Mouse (Mus musculus) ovary, postnatal 36 days (tissue): Measurements from ENCODE around the gene Igfl3.

Experiments
- DNase-seq: peaks from one replicate; pipeline ENCODE4 v3.0.0; 2022; ENCODE audit warnings: low spot score, mixed read lengths

Igfl3 gene

DNA sequence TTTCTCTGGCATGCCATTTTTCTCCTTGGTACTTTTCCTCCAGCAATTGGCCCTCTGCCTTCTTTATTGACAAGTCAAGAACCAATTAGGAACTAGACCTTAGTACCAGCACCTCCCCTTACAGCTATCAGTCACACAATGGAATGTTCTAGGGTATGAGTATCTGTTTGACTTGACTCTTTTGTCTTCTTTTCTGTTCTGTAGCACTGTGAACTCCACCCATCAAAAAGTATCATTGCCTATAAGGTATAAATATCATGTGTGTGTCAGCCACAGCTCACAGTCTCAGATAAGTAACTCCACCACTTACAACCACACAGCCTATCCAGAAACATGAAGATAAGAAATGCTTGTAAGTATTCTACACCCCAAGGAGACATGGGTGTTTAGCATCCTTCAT, at the start of gene Igfl3:
TSS of gene Igfl3 (plus strand) at position 301 of the 400 bp plus-strand sequence.
- DNase-seq: no peak

DNA sequence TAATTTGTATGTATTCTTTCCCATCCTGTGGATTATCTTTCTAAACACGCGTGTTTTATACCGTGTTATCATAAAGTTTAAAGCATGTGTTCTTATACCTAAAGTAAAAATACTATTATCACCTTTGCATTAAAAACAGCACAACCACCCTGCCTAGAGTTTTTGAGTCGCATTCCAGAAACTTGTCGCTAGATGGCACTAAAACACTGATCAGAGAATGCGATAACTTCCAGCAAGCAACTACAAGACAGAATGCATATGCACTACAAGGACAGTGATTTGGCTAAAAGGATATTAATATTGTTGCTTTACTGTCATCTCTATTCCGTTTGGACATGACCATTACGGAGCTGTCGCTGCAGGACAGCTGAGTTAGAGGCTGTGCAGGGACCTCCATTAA, 34.6 kb downstream of the Igfl3 start:
- DNase-seq: no peak

DNA sequence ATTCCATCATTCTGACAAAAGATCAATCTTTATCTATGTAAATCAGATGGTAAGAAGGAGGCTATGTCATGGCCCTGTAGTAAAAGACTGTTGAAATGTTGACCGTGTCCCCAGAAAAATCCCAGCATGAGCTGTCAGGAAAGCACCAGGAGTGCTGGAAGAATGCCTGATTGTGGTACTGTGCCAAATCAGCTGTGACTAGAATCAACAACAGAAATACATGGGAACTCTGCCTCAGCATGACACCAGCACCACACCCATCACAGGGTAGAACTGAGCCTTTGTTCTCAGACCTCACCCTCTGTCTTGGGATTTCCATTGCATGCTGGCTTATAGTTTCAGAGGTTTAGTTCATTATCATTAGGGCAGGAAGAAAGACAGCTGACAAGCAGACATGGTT, 38.4 kb downstream of the Igfl3 start:
- DNase-seq: no peak
